Mouse (Mus musculus) neural tube, embryonic 10.5 days (tissue): ENCODE measurements at regions not wholly inside any gene's neighbourhood (a gene's known extent, or its start where the extent isn't known, plus 50 kb on each side); places are given as distances from the start of the nearest gene placed in this dataset.

Experiments
- DNase-seq: peaks from one replicate; pipeline ENCODE4 v3.0.0-alpha.2; 2017; ENCODE audit warnings: low spot score; ENCODE audit errors: extremely low spot score

DNA sequence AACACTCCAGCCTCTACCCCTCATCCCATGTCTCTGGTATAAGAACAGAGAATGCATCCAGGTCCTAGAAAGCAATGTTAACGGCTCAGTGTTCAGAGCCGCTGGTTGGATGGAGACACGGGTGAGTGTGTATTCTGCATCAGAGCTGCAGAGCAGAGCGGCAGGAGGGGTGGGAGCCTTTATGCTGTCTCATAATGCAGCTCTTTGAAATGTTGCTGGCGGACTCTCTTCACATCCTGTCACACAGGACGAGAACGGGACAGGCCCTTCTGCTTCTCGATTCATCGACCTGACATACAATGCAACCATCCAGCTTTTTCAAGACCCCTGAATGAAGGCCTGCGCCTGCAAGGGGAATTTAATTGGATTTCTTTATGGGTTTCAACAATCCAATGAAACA is 507.2 kb downstream of the Ccdc171 start:
- DNase-seq = no peak

- no peak for DNase-seq
Measured at GRCm38 (mm10) chr4:84035347-84035746, 510.0 kb downstream of the Ccdc171 start.

GRCm38 (mm10) chr4:84037535-84037934 is 512.2 kb downstream of the Ccdc171 start:
- DNase-seq = no peak

DNA sequence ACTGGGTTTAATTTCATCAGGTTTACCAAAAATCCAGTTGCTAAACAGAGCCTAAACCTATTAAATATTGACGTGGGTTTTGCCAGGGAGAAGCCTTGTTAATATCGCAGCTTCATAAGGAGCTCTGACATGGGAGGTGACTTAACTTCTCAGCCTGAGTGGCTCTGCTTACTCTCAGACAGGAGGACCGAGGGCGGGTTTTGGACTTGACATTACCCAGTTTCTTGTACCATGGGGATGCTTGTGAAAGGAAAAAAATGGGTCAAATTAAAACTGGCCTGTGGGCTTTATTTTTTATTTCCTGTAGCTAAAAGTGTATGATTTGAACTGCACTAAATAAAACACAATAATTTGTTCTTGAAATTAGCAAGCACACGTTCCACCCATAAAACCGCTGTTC is 524.9 kb downstream of the Ccdc171 start:
- no peak for DNase-seq

DNA sequence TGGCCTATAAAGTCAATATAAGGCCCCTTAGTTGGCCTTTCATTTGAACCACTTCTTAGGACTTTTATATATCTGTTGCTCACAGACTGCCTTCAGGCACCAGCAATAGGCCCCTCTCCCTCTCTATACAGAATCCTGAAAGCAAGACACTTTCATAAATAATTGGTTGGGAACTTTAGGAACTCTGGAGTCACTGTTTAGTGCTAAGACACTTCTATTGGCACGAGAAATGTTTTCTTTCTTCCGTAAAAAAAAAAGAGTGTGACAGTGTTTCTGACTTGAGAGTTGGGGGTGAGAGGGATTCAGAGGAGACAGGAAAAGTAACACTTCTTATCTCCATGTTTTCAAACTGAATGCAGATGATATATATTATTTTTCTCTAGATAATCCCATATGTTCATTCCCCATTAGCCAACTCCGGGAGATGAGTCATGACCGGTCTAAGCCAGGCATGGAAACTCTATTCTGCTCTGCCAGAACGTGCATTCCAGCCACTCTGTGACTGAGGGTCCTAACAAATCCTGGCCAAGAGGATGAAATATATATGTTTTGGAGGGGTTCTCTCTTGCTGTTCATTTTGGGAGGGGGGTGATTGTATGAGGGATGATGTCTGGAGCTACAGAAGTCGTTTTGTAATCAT is 531.6 kb downstream of the Ccdc171 start:
- no peak for DNase-seq

DNA sequence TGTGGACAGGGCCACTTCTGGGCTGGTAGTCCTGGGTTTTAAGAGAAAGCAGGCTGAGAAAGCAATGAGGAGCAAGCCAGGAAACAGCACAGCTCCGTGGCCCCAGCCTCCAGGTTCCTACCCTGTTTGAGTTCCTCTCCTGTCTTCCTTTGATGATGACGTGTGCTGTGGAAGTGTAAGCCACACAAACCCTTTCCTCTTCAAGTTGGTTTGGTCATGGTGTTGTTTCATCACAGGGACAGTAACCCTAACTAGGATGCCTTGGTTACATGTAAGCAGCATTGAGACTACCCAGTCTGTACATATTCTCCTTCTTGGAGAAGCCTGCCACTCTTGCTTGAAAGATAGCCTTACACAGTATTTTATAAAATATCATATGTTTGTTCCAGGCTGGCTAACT is 534.8 kb downstream of the Ccdc171 start:
- DNase-seq = no peak

DNA sequence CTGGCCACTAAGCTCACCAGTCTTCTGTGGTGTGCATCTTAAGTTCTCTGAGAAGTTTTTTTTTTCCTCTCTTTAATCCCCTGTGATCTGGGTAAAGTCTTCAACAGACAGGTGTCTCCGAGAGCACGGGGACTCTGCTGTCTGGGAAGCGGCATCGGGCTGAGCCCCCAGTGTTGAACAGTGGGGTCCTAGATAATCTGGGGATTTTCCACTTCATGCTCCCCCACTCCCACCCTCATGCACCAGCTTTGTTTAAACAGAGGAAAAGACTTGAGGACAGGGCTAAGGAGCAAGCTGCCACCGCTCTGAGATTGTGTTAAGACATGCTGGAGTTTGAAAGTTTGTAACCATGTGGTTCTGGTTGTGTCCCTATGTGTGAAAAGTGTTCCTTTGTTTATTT is 538.4 kb downstream of the Ccdc171 start:
- DNase-seq = no peak

DNA sequence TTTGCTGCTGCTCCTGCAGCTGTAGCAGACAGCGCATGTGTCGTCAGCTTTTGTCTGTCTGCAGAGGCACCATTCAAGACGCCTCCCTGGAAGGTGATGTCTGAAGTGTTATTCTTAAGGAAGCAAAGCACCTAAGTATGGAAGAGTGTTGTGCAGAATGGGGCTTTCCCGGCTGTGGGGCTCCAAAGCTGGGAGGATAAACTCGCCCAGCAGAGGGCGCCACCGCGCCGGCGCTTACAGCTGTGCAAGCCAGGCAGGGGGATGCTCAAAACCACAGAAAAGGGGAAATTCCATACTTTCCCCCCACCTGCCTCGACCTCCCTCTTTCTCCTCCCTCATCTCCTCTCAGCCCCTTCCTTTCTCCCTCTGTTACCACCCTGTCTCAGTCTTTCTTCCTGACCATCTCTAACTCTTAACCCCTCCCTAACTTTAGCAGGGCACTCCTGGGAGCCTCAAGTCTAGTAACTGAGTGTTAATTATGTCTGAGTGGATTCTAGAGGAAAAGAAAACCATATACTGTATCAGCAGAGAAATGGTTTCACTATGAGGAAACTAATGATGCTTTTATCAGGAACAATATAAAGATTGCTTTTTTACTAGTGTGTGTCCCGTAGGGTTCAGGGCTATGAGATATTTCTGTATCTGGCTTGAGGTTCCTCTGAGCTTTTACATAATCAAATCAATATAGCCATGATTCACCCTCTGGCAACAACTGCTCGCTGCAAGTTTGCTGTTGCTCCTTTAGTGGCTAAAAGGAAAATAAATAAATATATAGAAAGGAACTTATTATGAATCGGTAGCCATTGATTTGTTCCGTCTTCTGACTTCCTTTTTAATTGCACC is 539.5 kb downstream of the Ccdc171 start:
- DNase-seq = peak; percentile 88

- DNase-seq = no peak
Measured at GRCm38 (mm10) chr4:84065457-84066124, 540.2 kb downstream of the Ccdc171 start.

DNA sequence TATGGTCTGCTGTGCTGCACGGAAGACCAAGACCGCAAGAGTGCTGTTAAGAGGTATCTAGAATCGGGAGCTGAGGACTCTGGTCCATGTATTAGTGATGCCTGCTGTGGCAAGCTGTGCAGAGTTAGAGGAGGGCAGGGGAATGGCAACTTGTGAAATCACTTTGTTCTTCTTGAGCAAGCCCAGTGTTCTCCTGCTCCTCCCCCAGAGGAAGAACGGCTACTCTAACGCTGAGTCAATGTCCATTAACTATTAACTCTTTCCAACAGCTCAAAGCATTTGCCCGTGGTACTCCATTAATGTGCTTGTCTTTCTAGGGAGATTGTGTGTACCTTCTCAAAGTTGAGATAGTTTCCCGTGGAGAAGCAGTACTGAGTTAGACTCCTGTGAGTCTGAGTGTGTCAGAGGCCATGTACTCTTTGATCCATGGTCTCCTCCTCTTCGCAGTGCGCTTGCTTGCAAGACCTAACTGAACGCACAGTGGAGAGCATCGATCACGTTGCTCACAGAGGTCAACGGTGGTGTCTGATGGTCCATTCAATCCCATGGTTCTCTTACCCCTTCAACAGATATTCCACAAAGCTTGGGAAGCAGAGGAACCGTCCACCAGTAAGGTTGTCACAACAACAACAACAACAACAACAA is 542.7 kb downstream of the Ccdc171 start:
- DNase-seq = no peak

- DNase-seq = no peak
Measured at GRCm38 (mm10) chr4:84068947-84069663, 543.8 kb downstream of the Ccdc171 start.

- DNase-seq = no peak
Measured at GRCm38 (mm10) chr4:84069681-84070080, 544.3 kb downstream of the Ccdc171 start.

GRCm38 (mm10) chr4:84070089-84070488 is 544.7 kb downstream of the Ccdc171 start:
- no peak for DNase-seq

DNA sequence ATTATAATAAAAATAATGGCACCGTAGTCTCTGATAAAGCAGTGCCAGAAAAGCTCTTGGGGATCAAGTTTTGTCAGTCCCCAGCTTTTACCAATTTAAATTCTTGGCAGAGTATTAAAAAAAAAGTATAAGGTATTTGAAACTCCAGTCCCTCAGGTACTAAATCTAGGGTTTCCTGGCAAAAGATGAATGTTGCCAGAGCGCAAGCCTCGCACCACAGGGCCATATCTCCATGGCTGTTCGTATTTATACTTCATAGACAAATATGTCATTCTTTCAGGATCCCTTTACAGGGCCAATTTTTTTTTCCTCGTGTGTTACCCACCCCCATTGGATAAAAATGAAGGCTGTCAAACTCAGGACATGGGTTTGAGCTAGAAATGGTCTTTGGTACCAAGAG is 546.8 kb downstream of the Ccdc171 start:
- DNase-seq = no peak

DNA sequence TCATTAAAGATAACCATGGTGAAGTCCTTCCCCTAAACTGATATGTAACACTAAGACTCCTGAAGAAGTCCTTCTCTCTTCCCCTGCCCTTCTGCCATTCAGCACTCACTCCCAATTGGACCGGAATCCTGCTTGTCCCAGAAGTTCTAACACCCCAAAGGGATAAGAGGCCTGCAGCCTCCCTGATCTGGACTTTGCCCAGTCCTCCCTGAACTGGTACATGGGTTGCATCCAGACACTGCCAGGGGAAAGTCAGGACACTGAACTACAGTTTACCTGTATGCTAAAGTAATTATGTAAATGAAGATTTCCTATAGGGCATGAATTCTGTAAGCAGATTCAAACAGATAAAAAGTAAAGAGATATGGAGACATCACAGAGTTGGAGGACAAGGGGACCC is 551.2 kb downstream of the Ccdc171 start:
- DNase-seq = no peak

- DNase-seq = no peak
Measured at GRCm38 (mm10) chr4:84079516-84079915, 554.2 kb downstream of the Ccdc171 start.

- DNase-seq = no peak
Measured at GRCm38 (mm10) chr4:84081518-84081917, 556.2 kb downstream of the Ccdc171 start.

GRCm38 (mm10) chr4:84088166-84088565 is 562.8 kb downstream of the Ccdc171 start:
- DNase-seq = no peak

GRCm38 (mm10) chr4:84092509-84092908 is 567.2 kb downstream of the Ccdc171 start:
- DNase-seq = no peak

DNA sequence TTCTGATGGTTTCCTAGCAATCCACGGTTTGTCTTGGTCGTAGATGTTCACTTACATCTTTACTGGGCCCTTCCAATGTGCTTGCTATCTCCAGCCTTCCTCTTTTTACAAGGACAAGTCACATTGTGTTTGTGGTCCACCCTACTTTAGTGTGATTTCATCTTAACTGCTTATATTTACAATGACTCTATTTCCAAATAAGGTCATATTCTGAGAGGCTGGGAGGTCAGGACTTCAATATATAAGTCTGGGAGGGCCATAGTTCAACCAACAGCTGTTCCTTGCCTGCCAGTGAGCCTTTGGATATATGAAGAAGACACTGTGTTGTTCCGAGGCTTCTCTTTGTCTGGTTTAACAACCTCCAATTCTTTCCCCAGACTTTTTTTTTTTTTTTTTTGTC is 569.9 kb downstream of the Ccdc171 start:
- no peak for DNase-seq

DNA sequence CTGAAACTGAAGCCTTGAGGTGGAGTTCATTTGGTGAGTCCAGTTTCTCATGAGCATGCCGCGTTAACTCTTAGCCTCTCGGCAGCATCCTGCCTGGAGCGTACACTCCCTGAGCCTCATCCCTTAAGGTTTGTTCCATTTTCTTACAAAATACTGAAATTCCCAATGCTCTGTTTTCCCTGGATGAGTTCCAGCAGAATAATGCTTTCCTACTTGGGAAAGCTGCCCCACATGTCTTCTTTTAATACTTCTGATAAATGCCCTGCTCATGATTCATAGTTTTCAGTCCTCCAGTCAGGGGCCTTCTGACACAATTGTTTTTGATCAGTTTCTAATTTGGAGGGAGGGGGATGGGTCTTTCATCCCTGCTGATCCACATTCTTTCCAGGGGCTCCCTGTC is 570.7 kb downstream of the Ccdc171 start:
- DNase-seq = no peak
